Mouse (Mus musculus): ENCODE results near the gene Rnf224. TPM values are rescaled to one million over a fixed set of nuclear protein-coding genes. Genes with fewer than 3 reads are reported as not detected.
A peak's percentile ranks its signal among the peaks of the same experiment; 100 is the strongest.
"Not testable (repeated sequence)": the region's sequence is repeated elsewhere in the genome, so short reads cannot be mapped to it uniquely, and the experiment has no call there.

Gene Rnf224
- not detected for total RNA-seq (2022)

DNA sequence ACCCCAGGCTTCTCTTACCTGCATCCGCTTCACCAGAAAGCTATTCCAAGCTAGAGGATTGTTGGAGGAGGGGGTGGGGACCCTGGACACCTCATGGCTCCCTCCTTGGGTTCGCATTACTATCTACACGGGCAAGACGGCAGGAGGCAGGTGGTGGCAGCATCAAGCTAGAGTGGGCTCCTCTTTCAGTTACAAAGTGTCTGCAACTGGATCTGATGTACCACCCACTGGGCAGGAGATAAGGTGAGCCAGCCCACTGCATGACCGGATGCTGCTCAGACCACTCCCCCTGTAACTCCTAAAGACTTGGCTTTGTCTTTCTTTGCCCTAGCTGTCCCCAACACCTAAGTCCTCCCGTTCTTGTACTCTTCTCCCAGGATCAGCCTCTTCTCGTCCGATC is at the start of gene Rnf224:
TSS of gene Rnf224 (minus strand) at position 174 of the 400 bp plus-strand sequence.
- no peak for DNase-seq (ENCODE audit: low spot score in 2 of 2)

DNA sequence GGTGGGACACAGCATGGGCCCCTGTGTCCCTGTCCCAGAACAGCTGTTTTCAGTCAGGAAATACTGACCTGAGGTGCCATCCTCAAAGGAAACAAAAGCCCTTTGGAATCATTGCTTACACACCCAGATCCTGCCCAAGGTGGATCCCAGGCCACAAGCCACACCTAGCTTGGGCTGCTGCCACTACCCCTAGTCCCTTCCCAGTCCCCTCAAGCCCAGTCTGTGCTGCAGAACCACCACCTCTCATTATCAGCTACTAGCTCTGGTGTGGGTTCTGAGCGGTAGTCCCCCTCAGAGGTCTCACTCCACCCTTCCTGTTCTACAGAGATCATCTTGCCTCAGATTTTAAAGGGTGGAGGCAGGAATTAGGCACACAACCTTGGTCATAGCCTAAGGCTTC is 49.7 kb upstream of the Rnf224 start:
- no peak for DNase-seq (ENCODE audit: low spot score in 2 of 2)

DNA sequence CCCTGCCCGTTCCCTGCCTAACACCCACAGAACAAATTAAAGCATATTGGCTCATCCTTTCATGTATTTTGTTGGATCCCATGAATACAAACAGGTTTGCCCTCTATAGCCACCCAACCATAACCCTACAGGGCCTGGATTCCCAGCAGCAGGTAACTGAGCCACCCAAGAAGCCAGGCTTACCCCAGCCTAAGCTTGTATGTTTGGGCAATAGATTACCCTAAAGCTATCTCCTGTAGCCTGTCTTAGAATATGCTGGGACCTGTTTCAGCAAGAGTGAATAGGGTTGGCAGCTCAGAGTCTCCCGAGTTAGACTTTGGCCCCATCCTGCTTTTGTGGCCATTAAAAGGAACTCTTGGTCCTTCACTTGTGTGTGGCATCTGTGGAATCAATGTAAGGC is 49.0 kb upstream of the Rnf224 start:
- no peak for DNase-seq (ENCODE audit: low spot score in 2 of 2)

DNA sequence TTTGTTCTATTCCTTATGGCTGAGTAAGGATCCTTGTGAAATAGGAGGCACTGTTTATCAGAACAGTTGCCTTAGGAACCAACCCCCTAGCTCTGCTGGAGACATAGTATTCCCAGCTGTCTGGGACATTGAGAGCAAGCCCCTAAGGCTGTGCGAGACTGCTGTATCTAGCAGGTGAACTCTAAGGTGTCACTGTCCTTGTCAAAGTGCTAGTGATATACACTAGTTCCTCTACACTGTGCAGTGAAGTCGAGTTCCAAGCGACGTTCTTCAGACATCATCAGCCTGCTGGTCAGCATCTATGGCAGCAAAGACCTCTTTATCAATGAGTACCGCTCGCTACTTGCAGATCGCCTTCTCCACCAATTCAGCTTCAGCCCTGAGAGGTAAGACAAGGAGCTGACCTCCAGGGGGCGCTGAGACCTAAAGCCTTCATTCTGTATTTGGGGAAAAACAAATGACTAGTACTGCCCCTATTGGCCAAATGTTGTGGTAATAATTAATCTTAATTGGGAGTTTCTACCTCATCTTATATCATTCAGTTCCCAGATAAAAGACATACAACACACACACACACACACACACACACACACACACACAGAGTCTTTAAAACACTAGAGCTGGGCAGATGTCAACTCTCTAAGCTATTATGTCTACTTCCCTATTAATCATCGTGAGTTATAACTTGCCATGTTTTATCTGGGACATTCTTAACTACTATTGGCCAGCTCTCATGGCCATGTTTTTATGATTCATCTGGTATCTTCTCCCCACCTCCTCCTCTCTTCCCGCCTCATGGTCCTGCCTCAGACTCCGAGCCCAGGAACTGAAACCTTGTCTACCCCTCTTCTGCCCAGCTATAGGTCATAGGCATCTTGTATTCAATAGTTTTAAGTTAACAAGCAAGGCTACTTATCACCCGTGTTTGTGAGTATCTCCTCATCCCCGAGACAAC is 42.6 kb upstream of the Rnf224 start:
- peak in 1 of 2 experiments; percentile 87 for DNase-seq (ENCODE audit: low spot score in 2 of 2)

- no peak for DNase-seq (ENCODE audit: low spot score in 2 of 2)
These were observed 36.4 kb upstream of the Rnf224 start for GRCm38 (mm10) chr2:25273010-25273409.

DNA sequence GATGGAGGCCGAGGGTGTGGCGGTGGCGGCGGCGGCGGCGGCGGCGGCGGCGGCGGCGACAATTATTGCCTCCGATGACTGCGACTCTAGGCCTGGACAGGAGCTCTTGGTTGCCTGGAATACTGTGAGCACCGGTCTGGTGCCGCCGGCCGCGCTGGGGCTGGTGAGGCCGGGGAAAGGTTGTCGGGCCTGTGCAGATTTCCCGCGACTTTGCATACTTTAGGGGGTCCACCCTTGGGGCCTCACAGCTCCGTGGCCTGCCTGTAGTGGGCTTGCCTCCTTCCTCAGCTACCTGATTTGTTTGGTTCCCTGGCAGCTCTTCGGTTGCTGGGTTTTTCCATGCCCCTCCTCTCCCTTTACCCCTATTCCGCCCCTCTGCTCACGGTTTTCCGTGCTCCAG is 35.9 kb upstream of the Rnf224 start:
- DNase-seq (ENCODE audit: low spot score in 2 of 2), result no peak

DNA sequence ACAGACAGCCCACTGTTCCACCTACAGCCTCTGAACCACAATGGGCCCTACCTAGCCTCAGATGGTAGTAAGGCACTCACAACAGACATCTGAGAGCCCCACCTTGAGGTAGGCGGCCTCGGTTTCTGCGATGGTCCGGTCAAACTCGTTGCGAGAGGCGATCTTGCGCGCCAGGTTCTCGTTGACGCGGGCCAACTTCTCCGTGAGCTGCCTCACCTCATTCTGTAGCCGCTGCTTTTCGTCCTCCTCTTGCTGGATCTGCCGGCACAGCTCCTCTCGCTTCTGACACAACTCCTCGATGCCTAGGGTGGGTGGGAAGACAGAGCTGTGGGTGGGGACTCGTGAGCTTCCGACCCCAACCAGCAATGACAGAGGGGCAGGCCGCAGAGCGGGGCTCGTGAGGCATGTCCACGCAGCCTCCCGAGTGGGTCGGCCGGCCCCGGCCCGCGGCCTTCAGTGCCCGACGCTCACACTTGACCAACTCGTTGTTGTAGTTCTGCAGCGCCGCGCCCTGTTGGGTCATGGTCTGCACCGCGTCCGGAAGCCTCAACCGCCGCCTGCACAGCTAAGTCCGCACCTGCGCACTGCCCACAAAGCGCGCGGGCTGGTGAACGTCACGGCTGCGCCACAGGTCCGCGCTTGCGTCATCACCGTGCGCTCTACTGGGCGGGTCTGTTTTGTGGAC is 35.4 kb upstream of the Rnf224 start, which contains the start of the genes Ssna1 and Anapc2:
TSS of gene Ssna1 (minus strand) at position 612 of the 685 bp plus-strand sequence.
TSS of gene Anapc2 (plus strand) at position 652 of the 685 bp plus-strand sequence.
- DNase-seq (ENCODE audit: low spot score in 2 of 2), result peak; percentile 95 to 97

DNA sequence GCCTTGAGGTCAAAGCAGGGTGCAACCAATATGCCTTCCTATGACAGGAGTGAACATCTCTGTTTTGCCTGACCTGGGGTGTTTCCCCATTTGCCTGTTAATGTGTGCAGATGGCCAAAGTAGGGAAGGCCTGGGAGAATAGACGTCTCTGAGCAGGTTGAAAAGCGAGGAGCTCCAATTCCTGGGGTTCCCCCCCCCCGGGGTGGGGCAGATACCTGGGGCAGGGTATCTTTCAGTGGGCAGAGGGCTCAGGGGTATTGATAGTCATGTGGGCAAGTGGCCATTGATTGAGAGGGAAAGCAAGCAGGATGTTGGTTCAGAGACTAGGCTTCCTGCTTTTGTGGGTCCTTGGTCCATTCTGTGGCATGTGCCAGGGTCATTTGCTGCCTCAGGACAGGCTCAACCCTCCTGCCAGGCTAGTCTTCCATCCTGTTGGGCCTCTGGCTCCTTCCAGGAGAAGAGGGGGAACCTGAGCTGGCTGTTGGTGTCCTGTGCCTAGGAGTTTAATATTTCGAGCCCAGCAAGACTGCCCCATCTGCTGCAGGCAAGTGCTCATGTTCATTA is 31.2 kb upstream of the Rnf224 start:
- DNase-seq (ENCODE audit: low spot score in 2 of 2), result no peak

DNA sequence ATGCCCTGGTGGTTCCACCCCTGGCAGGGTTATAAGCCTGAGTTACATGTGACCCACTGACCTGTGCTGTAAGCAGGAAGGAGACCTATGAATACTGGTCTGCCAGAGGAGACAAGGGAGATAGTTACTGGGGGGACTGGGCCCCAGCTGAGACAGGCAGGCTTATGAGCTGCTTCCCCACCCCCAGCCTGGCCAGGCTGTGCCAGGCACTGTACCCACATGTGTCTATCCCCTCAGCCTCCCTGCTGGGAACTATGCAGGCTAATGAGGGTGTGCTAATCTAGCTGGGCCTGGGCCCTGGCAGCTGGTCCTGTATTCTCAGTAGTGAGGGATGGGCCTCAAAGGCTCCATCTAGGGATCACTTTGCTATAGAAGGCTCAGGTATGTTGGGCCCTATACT is 30.7 kb upstream of the Rnf224 start:
- no peak for DNase-seq (ENCODE audit: low spot score in 2 of 2)

- DNase-seq (ENCODE audit: low spot score in 2 of 2), result peak; percentile 79 to 85
These were observed 30.1 kb upstream of the Rnf224 start for GRCm38 (mm10) chr2:25266720-25267119.

- DNase-seq (ENCODE audit: low spot score in 2 of 2), result peak in 1 of 2 experiments; percentile 53
These were observed 29.5 kb upstream of the Rnf224 start for GRCm38 (mm10) chr2:25265897-25266656.

GRCm38 (mm10) chr2:25264851-25265250 is 28.3 kb upstream of the Rnf224 start:
- DNase-seq (ENCODE audit: low spot score in 2 of 2), result no peak

DNA sequence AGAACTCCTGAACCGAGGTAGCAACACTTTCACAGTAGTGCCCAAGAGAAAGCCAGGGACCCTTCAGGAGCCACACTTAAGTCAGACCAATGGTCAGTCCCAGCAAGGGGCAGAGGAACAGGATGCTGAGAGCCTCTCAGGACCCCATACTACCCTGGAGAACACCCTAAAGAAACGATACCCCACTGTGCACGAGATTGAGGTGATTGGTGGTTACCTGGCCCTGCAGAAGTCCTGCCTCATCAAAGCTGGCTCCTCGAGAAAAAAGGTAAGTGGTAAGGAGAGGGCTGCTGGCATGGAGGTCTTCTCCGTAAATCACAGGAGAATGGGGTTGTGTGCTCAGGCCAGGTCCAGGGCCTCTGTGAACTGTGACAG is 27.7 kb upstream of the Rnf224 start:
- no peak for DNase-seq (ENCODE audit: low spot score in 2 of 2)

DNA sequence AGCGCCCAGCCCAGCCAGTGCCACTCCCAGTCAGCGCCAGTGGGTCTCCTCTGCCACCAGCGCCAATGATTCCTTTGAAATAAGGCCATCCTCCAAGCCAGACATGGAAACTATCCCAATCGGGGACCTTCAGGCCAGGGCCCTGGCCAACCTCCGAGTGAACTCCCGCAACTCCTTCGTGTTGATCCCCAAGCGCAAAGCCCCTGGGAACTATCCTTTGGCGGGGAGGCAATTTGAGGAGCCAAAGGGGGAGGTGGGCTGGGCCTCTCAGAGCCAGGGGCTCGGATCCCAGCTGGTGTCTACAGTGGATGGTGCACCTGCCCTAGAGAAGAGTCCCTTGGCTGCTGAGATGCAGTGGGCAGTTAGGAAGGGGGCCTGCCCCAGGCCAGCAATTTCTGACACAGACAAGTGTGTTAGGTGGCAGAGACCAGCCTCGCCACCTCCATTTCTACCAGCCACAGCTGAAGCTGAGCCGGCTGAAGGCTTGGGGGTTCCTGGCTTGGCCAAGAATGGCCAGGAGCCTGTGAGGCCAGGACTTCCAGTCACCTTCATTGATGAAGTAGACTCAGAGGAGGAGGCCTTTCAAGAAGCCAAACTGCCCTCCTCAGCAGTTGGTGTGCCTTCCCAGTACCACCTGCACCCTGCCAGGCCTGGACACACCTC is 27.2 kb upstream of the Rnf224 start:
- DNase-seq (ENCODE audit: low spot score in 2 of 2), result no peak

DNA sequence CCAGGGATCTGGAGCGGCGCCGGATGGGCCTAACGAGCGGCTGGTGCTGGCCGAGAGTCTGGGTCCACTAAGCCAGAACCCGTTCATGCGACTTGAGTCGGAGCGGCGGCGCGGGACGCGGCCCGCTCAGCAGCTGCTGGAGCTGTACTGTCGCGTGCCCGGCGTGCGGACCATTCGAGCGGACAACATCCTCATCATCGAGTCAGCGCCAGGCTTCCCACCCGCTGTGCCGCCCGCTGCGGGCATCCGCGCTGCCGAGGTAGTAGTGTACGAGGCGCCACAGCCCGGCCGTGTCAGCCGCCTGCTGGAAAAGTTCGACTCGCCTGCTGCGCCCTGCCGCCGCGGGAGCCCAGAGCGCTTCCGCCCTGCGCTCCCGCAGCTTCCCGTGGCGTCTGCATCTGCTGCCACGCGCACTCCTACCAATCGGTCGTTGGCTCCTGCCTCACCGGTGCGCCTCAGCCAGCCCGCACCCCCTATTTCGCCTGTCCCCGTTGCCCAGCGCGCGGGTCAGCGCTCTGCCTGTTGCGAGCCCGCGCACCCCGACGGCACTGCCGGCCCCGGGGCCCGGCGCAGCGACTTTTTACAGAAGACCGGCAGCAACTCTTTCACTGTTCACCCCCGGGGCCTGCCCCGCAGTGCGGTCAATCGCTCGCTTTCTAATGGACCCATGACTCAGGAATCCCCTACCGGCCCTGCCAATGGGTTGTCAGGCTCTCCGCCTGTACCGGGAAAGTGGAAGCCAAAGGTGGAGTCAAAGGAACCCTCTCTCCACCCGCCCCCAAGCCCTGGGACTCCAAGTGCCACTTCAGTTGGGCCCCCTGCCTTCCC is 26.4 kb upstream of the Rnf224 start:
- DNase-seq (ENCODE audit: low spot score in 2 of 2), result no peak

- peak; percentile 94 to 97 for DNase-seq (ENCODE audit: low spot score in 2 of 2)
These were observed 25.7 kb upstream of the Rnf224 start, which contains the start of gene Tprn for GRCm38 (mm10) chr2:25262291-25262767. Gene Tprn, plus strand, starts transcription at chr2:25262618.

DNA sequence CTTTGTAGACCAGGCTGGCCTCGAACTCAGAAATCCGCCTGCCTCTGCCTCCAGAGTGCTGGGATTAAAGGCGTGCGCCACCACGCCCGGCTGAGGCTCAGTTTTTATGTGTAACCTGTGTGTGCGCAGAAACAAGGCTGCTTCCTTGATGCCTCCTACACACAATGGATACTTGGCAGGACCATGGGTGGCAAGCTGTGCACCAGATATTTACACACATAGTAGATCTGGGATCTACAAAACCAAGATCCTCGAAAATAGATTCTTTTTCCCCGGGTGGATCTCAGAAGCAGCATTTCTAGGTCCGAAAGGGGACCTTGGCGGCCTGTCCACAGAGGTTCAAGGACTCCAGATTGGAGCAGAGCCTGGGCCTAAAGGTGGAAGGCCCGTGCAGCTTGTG is 25.3 kb upstream of the Rnf224 start:
- DNase-seq (ENCODE audit: low spot score in 2 of 2), result peak in 1 of 2 experiments; percentile 47

DNA sequence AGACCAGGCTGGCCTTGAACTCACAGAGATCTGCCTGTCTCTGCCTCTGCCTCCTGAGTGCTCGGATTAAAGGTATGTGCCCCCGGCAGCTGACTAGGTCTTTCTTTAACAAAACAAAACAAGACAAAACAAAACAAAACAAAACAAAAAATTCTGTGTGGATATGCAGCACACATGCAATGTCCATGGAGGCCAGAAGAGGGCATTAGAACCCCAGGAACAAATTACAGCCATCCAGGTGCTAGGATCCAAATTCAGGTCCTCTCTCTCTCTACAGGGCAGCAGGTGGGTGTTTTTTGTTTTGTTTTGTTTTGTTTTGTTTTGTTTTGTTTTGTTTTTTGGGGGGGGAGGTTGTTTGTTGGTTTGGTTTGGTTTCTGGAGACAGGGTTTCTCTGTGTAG is 22.3 kb upstream of the Rnf224 start:
- DNase-seq (ENCODE audit: low spot score in 2 of 2), result no peak

DNA sequence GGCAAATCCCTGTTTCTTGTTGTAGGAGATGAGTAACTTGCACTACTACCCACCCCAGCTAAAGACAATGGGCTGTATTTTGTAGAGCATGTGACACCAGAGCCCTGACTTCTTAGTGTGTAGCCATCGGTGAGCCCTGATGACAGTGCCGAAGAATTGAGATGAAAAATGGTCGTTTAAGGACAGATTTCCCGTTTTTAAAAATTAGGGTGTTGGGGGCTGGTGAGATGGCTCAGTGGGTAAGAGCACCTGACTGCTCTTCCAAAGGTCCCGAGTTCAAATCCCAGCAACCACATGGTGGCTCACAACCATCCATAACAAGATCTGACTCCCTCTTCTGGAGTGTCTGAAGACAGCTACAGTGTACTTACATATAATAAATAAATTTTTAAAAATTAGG is 20.7 kb upstream of the Rnf224 start:
- not testable (repeated sequence) for DNase-seq (ENCODE audit: low spot score in 2 of 2)
